Mouse (Mus musculus) embryonic fibroblast, embryonic 13.5 days (primary cell): ENCODE measurements around the gene Col1a2.

Experiments
- CTCF ChIP-seq: IDR thresholded peaks from 2 replicates; pipeline ENCODE4 v1.5.1; 2011; ENCODE audit warnings: mild to moderate bottlenecking, control low read depth, low read length, moderate library complexity, borderline replicate concordance; ENCODE audit not compliant: insufficient read depth
- POLR2A ChIP-seq: IDR thresholded peaks from 2 replicates; pipeline ENCODE4 v1.6.1; 2011; ENCODE audit warnings: low read depth, mild to moderate bottlenecking, control low read depth, low read length, moderate library complexity

DNA sequence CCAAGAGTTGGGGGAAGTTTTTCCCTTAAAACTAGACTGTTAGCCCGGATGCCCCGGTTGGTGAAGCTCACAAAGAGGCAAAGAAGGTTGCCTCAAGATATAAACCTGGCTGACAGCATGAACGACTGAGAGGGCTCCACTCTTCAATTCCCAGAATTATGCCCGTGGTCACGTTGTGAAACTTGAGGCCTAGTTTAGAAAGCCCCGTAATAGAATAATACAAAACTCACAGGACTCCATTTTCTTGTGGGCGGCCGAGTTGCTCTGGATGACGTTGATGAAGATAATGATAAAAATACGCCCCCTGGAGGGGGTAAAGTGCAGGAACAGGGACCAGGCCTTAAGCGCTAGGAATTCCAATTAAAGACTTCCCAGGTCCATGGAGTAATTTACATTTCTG is 1.5 kb downstream of the Col1a2 start:
- no peak for TF ChIP-seq CTCF
- no peak for TF ChIP-seq POLR2A
